Mouse (Mus musculus): ENCODE measurements around the gene Fkbp11.

- no peak for TF ChIP-seq POLR2A (IDR thresholded peaks at IDR 0.05; ENCODE audit: borderline replicate concordance, low read depth, low read length)
- TF ChIP-seq CTCF (IDR thresholded peaks at IDR 0.05; ENCODE audit: low read depth, low read length): no peak
These were observed 44.3 kb downstream of the Fkbp11 start for GRCm38 (mm10) chr15:98683746-98684145.

Data from bone marrow macrophage, adult 2 months (primary cell).